Mouse (Mus musculus) embryonic fibroblast, embryonic 13.5 days (primary cell): ENCODE measurements around the gene Iqcb1.

Experiments used
- CTCF ChIP-seq: IDR thresholded peaks from 2 replicates; pipeline ENCODE4 v1.5.1; 2011; ENCODE audit warnings: mild to moderate bottlenecking, control low read depth, low read length, moderate library complexity, borderline replicate concordance; ENCODE audit not compliant: insufficient read depth
- POLR2A ChIP-seq: IDR thresholded peaks from 2 replicates; pipeline ENCODE4 v1.6.1; 2011; ENCODE audit warnings: low read depth, mild to moderate bottlenecking, control low read depth, low read length, moderate library complexity

GRCm38 (mm10) chr16:36912311-36912710 is 84.1 kb downstream of the Iqcb1 start:
- TF ChIP-seq POLR2A (no peak), CTCF (no peak)
